Mouse (Mus musculus) embryonic fibroblast, embryonic 13.5 days (primary cell): ENCODE data around the gene Csf2rb2.

ENCODE experiments used
- CTCF ChIP-seq: IDR thresholded peaks from 2 replicates; pipeline ENCODE4 v1.5.1; 2011; ENCODE audit warnings: mild to moderate bottlenecking, control low read depth, low read length, moderate library complexity, borderline replicate concordance; ENCODE audit not compliant: insufficient read depth
- POLR2A ChIP-seq: IDR thresholded peaks from 2 replicates; pipeline ENCODE4 v1.6.1; 2011; ENCODE audit warnings: low read depth, mild to moderate bottlenecking, control low read depth, low read length, moderate library complexity

GRCm38 (mm10) chr15:78332981-78333380, 27.5 kb upstream of the Csf2rb2 start:
- TF ChIP-seq CTCF (no peak), POLR2A (no peak)
